Mouse (Mus musculus) gastrocnemius, postnatal 10 days (tissue): Measurements from ENCODE around the gene Hsf2bp. TPM values are rescaled to one million over a fixed set of nuclear protein-coding genes. Genes with fewer than 3 reads are reported as not detected.

ENCODE experiments used
- DNase-seq: peaks from one replicate; pipeline ENCODE4 v3.0.0; 2021; ENCODE audit warnings: mixed read lengths
- total RNA-seq, 2 experiments: library from RNA; stranded (reverse); gene quantifications; 2 replicates each; pipeline ENCODE4 v1.2.3; 2021

Hsf2bp gene
- total RNA-seq, 2 experiments from 2014 or later: 2.6 to 3.0 TPM

DNA sequence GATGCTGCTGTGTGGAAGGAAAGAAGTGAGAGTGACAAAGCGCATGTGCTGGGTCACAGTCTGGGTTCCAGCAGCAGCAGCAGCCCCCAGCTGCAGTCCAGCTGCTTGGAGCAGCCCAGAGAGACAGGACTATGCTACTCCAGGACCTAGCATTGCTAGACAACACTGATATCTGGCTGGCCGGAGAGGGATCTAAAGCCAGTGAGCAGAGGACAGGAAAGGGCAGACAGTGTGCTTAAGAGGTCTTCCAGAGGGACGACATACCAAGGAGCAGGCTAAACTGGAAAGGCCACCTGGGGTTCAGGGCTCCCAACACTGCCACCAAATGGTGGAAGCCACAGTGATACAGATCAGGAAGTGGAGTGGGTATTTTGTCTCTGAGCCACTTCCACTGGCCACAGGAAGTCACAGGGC lies 99.0 kb downstream of the Hsf2bp start:
- DNase-seq: no peak

- DNase-seq: no peak
These were observed 100.3 kb downstream of the Hsf2bp start for GRCm38 (mm10) chr17:31935841-31936240.

DNA sequence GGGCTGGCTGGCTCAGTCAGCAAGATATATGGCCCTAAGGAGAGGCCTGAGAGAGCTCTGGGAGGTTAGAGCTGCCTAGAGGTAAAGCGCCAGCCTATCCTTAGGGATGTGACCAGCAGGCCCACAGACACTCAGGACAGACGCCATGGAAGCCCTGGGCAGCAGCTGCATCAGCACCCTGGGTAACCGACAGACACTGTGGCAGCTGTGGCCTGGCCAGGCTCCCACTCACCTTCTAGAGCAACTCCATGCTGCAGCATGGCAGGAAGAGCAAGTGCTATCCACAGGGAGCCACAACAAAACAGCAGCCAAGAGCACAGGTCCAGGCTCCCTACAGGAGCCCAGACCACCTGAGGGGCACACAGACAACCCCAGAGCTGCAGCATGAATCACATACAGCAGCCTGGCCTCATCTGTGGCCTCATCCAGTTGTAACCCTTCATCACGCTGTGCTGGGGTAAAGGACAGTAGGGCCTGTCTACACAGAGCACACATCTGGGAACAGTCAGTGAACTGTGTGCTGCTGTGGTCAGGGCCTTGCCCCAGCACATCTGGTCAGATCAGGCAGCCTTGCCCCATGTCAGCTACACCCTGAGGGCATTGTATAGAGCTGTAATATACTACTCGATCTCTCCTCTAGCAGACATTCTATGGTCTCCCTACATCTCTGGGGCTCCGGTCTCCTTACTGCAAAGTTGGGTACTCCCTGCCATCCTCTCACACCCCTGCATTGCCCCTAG lies 100.9 kb downstream of the Hsf2bp start:
- no peak for DNase-seq

GRCm38 (mm10) chr17:31933956-31934355 lies 102.2 kb downstream of the Hsf2bp start:
- DNase-seq: peak; percentile 2

DNA sequence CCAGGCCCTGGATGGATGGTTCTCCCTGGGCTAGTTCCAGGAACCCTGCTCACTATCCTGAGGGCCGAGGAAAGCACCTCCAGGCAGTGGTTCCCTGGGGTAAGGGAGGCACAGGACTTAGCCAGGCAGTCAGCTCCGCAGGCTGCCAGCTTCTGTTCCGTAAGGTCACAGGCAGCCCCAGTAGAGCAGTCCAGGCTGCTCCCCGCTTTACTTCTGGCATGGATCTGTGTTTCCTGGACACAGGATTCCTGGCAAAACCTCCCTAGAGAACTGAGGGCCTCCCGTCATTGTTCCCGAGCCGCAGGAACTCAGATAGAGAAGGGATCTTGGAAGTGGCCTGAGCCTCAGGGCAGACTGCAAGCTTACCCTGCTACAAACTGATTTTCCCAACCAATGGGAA lies 104.7 kb downstream of the Hsf2bp start:
- DNase-seq: no peak

DNA sequence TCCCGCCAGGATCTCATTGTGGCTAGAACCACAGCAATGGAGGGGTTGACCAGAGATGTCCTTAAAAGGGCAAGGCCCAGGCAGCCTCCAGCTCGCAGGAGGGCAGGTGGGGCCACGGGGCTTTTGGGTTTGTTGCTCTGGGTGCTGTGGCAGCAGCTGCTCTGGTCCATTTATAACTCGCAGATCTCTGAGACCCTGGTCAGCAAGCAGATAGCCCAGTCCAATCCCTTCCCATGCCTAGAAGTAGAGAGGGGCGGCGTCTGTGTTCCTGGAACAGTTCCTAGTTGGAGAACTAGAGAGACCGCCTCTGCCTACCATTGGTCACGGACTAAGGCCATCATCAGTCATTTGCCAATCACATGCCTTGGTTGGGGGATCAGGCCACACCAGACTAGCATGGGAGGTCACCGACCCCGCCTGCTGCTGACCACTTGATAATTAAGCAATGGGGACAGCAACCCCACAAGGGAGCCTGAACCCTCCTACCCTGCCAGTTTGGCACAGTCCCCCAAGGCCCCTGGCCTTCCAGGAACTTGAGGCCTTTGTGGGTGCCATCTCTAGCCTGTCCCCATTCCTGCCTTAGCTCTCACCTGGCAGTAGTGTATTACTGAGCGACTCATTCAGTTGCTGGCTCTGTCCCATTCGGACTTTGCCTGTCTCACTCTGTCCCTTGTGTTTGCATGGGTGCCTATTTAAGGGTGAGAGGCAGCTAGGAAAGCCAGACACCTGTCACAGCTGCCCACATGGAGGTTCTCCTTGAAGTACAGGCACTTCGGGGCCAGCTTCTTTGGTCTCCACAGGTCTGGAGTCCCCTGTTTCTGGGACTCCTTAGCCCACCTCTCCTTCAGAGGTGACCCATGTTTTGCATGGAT lies 106.1 kb downstream of the Hsf2bp start:
- no peak for DNase-seq

GRCm38 (mm10) chr17:31929032-31929431 lies 107.1 kb downstream of the Hsf2bp start:
- no peak for DNase-seq

- DNase-seq: no peak
These were observed 108.1 kb downstream of the Hsf2bp start for GRCm38 (mm10) chr17:31927895-31928626.

DNA sequence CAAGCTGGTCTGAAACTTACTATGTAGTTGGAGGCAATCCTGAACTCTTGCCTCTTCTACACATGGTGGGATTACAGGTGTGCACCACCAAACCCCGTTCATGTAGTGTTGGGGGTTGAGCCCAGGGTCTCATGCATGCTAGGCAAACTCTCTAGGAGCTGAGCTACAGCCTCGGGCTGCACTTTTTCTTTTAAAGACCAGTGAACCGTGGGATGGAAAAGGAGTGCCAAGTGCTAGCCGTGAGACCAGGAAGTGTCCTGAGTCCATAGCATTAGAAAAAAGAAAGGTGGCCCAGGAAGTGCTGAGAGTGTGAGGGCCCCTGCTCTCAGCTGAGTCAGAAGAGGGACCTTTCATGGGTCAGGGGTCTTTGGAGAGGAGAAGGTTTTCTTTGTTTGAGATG lies 111.9 kb downstream of the Hsf2bp start:
- no peak for DNase-seq

- DNase-seq: no peak
These were observed 112.7 kb downstream of the Hsf2bp start for GRCm38 (mm10) chr17:31923310-31923970.

- no peak for DNase-seq
These were observed 115.5 kb downstream of the Hsf2bp start for GRCm38 (mm10) chr17:31920589-31921190.

DNA sequence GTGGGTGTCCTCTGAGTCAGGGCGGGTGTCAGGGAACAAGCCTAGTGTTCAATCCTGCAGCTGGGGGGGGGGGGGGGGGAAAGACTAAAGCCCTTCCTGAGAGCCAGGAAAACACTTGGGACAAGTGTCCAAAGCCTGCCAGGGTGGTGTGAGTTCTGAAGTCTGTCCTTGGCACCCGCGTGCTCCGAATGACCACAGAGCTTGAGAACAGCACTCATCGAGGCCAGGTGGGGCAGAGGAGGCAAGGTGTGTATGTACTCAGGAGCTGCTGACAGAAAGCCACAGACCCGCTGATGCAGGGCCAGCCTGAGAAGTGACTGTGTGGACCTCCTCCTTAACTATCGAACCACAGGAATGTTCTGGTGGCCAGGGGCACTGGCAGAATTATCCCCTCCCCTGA lies 116.5 kb downstream of the Hsf2bp start:
- DNase-seq: no peak

DNA sequence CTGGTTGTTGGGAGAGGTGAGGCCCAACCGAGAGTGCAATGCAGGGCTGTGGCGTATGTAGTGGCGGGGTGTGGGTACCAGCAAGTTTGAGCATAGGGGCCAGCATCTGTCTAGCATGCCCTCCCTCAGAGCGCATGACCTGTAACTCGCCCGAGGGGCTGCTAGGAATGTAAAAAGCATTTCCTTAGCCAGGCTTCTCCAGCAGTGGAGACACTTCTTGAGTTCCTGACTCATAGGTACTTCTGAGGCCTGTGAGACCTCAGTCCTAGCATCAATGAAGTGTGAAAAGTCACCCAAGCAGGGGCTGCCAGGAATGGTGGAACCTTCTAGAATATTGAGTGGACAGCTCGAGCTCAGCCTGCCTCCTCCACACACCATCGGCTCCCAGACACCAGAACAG lies 117.8 kb downstream of the Hsf2bp start:
- DNase-seq: no peak

DNA sequence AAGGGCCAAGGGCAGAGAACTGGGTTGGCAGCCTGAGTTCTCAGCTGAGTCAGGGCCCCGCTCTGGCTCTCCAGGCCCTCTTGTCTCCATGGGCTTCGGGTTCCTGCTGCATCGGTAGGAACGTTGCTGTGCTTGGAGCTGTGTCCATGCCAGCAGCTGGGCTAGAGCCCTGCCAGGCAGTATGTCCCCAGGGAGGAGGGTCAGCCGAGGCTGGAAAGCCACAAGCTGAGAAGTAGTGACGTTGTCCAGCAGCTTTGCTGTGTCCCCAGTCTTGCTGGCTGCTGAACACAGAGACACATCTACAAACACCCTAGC lies 119.7 kb downstream of the Hsf2bp start:
- peak; percentile 69 for DNase-seq

DNA sequence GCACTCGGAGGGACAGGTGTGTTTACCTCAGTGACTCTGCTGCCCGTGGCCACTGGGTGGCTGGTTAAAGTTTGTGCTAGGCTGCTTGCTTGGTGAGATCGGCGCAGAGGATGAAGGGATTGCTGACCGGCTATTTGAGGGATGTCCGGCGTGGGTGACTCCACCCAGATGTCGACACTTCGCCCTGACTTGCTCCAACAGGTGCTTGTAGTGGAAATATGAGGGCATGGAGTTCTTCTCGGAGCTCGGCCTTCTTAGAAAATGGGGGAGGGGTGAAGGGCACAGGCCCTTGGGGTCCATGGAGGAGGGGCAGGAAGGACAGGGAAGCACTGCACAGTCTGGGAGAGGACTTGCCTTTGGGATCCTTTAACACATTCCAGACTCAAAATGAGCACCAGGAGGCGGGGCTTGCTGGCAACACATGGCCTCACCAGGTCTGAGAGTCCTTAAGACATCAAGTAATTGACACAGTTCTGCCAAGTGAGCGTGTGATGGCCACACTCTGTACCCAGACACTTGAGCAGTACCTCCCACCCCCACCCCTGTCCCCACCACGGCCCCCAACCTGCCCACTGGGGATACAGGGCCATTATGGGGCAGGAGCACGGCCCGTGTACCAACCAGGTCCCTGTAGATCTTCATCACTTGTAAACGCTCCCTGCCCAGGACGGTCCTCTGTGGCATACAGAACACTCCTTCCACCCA lies 120.2 kb downstream of the Hsf2bp start:
- DNase-seq: no peak

GRCm38 (mm10) chr17:31914323-31914722 lies 121.8 kb downstream of the Hsf2bp start:
- DNase-seq: no peak

- DNase-seq: peak; percentile 58
These were observed 123.1 kb downstream of the Hsf2bp start for GRCm38 (mm10) chr17:31912881-31913662.

DNA sequence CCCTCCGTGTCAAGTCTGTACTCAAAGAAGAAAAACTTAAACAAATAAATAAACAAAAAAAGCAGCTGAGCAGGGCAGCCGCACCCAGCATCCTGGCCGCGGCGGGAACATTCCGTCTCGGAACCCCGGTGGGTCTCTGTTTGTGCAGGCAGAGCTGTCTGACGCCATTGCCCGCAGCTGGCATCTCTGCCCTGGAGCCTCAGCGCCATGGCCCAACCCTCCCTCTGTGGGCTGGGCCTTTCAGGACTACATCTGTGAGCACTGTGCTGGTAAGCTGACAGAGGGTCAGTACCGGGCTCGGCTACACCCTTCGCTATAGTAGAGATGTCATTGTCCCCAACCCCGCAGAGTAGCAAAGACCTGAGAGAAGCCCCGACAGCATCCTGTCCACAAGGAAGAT lies 123.8 kb downstream of the Hsf2bp start:
- DNase-seq: no peak

DNA sequence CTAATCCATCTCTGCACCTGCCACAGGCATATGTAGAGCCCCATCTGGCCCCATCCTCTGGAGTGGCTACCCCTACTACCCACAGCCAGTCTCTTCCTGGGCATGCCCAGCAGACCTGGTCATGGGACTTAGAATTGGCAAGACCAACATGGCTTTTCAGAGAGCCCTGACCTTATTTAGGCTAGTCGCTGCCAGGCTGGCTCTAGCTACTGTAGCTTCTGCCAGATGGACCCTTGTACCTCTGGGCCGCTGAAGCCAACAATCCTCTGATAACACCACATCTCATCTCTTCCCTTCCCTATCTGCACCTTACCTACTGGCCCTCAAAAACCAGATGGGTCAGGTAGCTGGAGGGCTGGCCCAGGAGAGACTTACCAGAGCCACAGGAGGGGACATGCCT lies 127.2 kb downstream of the Hsf2bp start:
- DNase-seq: no peak

- DNase-seq: no peak
These were observed 129.7 kb downstream of the Hsf2bp start for GRCm38 (mm10) chr17:31906441-31906840.
